Mouse (Mus musculus) liver (tissue): ENCODE data around the gene Nrap.
A peak's percentile ranks its signal among the peaks of the same experiment; 100 is the strongest.
"Not testable (repeated sequence)": the region's sequence is repeated elsewhere in the genome, so short reads cannot be mapped to it uniquely, and the experiment has no call there.

Experiments used
- DNase-seq: peaks from one replicate; pipeline ENCODE4 v3.0.0-alpha.2; 2020; ENCODE audit warnings: mixed read lengths

Nrap gene

DNA sequence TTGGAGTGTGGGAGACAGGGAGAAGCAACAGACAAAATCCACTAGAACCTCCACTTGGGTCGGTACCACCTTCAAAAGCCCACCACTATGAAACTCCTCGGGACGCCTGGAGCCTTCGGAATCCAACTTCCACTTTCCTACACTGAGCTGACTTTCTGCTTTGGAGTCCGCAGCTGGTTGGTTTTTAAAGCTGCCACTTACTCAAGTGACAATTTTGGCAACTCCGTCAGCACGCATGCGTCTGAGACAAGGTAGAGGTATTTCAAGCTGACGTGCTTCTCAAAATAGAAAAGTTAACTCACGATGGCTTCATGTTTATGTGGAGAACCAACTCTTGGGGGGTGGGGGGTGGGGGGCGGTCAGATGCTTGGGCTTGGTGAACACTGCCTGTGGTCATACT, at the start of gene Nrap:
Gene Nrap (minus strand): TSS at position 159 of the 400 bp plus-strand sequence.
- no peak for DNase-seq

DNA sequence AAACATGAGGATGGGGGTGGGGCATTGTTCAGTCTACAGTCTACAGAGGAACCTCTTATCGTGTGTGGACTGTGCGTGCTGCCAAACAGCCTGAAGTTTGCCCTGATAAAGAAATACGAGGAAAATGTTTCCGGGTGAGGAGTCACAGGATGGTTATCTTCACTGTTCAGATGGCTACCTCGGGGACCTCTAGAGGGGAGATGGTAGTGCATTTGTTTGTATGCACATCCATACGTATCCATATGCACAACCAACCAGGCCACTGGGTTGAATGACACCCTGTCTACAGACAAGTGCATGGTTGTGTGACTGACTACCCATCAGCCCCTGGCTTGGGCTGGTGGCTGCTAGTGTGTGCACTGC, 49.2 kb upstream of the Nrap start:
- DNase-seq: peak; percentile 77

DNA sequence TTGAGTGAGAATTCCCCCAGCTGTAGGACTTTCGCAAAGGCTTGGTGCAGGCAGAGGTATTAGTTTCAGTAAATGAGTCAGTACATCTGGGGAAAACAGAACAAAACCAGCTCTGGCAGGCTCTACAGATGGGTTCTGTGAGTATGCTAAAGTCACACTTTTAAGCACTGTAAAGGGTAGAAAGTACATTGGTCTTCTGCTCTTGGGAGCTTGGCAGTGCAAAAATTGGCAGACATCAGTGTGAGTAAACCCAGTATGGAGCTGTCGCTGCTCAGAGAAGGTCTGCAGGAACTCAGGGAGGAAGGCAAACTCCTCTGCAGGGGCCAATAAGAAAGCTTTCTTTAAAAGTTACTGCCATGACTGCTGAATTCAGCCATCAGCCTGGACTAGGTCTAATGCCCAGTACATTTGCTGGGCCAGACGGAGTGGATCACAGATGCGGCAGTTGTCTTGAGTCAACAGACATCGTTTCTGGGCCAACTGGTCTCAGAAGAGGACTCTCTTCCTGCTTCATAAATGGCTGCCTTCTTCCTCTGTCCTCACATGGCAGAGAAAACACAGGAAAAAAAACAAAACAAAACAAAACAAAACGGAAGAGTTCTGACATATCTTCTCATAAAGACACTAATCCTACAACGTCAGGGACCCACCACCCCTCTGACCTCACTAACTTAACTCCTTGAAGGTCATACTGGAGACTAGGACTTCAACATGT, 48.7 kb upstream of the Nrap start:
- no peak for DNase-seq

DNA sequence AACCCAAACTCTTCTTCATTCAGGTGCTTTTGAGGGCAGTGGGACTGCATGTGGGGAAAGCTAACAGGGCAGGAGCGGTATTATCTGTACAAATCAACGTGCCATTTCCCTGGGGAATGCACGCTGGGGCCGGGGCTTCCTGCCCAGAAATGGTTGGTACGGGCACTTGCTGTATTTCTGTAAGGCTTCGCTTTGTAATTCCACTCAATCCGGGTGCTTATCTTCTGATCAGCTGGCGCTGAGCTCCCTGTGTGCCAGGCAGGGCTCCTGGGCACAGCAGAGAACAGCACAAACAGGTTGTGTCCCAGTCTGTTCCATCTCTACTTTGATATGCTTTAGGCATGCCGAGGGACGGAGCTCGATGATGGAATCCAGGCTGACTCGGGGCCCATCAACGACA, 46.5 kb upstream of the Nrap start:
- DNase-seq: no peak

DNA sequence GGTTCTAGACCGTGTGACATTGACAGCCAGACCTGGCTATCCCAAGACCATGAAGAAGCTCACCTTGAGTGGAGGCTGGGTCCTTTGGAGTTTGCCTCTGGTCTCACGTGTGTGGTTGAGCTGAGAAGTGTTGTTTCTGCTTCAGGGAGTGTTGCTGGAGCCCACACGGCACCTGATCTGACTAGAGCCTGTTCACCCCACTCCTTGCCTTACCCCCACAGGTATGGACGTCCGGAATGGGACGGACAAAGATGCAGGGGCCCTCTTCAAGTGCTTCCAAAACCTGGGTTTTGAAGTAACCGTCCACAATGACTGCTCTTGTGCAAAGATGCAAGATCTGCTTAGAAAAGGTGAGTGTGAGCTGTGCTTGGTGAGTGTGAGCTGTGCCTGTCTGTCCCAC, 43.7 kb upstream of the Nrap start:
- no peak for DNase-seq

DNA sequence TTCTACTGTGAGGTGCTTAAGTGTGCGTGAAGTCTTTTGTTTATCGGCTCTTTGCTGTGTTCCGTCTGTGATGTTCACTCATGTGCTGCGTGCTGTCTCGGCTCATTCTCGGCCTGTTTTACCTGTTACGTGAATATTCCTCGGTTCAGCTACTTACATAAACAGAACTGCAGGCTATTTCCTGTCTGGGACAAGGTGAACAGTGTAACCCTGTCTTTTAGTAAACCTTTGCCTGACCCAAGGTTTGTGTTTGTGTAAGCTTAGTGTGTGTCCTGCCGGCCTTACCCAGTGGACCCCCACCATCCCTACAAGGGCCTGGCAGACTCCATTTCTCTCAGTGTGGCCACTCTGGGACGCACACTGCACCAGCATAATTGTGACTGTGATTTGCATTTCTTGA, 42.9 kb upstream of the Nrap start:
- DNase-seq: no peak

- DNase-seq: no peak
Observed at GRCm38 (mm10) chr19:56430369-56430768, 40.5 kb upstream of the Nrap start.

GRCm38 (mm10) chr19:56425492-56425891, 35.7 kb upstream of the Nrap start:
- no peak for DNase-seq

DNA sequence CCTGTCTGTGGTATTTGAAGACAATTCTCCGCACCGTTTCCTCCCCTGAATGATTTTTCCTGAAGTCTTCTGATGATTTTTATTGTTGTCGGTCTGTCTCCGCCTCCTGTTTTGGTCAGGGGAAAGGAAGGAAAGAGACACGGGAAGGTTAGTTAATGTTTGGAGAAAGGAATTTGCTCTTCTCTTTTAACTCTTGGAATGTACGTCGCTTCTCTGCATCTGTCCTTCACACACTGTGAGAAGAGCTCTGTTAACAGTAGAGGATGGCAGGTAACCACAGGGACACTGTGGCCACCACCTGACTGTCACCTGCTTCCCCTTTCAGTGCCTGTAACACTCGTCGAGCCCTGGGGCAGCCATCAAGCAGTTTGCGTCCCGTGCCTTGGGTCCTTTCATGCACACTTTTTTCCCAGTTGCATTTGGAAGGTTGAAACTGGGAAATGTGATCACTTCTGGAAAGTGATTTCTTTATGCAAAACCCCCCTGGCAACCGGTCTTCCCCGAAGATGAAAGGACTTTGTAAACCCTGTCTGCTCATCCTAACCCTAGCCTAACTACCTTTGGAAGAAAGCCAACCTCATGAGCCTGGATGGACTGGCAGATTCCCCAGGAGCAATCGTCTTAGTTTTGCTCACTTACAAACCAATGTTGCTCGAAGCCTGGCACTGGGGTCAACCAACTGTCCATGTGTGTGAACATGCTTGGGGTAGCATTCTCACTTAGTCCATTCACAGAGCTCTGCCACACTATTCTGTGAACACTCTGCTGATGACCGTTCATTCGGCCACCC, 35.0 kb upstream of the Nrap start:
- no peak for DNase-seq

- DNase-seq: no peak
Observed at GRCm38 (mm10) chr19:56423370-56423769, 33.5 kb upstream of the Nrap start.

- peak; percentile 81 for DNase-seq
Observed at GRCm38 (mm10) chr19:56422476-56423338, 32.9 kb upstream of the Nrap start.

DNA sequence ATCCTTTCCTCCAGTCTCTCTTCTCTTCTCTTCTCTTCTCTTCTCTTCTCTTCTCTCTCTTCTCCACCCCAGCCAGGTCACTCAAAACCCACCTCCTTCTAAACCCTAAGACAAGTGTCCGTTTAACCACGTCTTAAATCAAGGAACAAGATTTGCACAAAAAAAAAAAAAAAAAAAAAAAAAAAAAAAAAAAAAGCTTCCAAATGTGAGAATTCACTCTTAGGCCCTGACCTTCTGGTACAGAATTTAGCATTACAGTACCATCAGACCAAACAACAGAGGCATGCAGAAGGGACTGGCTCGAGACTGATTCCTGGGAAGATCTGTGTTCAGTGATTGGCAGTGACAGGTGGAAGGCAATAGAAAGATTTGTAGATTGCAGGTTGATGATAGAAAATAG, 30.5 kb upstream of the Nrap start:
- DNase-seq: no peak

GRCm38 (mm10) chr19:56419452-56419851, 29.6 kb upstream of the Nrap start:
- no peak for DNase-seq

DNA sequence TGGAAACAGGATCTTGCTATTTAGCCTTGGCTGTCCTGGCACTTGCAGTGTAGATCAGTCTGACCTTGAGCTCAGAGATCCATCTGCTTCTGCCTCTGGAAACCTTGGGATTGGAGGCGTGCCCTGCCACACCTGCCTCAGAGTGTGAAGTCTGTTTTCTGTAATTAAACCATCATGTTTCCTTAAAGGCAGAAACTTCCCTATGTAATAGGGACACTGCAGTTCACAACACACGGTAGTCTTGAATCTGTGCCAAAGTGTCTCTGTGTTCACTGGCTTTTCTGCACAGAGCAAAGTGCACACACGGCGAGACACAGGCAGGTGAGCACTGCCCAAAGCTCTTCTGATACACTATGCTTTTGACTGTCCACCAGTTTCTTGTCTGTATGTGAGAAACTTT, 28.6 kb upstream of the Nrap start:
- DNase-seq: no peak

DNA sequence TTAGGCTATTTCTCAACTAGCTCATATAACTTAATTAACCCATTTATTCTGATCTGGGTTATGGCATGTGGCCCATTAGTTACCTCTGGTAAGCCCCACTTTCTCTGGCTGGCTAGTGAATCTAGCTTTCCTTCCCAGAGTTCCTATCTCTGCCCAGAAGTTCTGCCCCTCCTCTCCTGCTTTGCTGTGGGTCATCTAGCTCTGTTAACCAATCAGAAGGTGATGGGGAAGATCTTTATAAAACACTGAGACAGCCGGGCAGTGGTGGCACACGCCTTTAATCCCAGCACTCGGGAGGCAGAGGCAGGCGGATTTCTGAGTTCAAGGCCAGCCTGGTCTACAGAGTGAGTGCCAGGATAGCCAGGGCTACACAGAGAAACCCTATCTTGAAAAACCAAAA, 20.0 kb upstream of the Nrap start:
- not testable (repeated sequence) for DNase-seq

DNA sequence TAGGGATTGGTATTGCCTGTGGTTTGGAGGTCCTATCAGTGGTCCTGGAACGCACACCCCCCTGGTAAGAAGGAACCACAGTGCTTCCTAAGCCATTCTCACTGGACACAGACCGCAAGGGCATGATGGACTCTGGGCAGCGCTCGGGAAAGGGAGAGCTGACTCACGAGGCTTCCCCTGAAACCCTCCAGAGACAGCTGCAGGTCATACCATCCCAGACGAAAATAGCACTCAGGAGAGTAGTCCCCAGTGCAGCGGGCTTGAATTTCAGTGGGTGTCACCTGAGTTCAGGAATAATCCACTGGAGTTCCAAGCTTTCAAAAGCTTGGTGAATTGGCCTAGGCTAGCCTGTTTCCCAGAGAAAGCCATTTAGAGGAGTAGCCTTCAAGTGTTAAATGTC, 16.7 kb upstream of the Nrap start:
- DNase-seq: no peak

DNA sequence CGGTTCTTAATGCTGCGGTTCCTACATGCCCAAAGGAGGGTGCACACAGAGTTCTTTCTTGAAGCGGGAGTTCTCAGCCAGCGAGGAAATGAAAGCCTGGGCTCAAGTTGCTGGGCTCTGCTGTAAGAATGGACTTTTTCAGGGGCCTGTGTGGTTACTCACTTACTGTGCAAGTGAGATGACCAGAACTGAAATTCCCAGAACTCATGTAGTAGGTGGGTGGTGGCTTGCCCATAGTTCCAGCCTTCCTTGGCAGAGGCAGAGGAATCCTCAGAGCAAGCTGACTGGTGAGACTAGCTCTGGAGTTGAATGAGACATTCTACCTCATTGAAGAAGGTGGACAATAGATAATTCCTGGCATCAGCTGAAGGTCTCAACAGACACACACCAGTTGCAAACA, 16.0 kb upstream of the Nrap start:
- no peak for DNase-seq

GRCm38 (mm10) chr19:56401864-56402263, 12.0 kb upstream of the Nrap start:
- DNase-seq: no peak

GRCm38 (mm10) chr19:56400200-56400599, 10.4 kb upstream of the Nrap start:
- DNase-seq: peak; percentile 90

- DNase-seq: no peak
Observed at GRCm38 (mm10) chr19:56398528-56398795, 8.6 kb upstream of the Nrap start.

DNA sequence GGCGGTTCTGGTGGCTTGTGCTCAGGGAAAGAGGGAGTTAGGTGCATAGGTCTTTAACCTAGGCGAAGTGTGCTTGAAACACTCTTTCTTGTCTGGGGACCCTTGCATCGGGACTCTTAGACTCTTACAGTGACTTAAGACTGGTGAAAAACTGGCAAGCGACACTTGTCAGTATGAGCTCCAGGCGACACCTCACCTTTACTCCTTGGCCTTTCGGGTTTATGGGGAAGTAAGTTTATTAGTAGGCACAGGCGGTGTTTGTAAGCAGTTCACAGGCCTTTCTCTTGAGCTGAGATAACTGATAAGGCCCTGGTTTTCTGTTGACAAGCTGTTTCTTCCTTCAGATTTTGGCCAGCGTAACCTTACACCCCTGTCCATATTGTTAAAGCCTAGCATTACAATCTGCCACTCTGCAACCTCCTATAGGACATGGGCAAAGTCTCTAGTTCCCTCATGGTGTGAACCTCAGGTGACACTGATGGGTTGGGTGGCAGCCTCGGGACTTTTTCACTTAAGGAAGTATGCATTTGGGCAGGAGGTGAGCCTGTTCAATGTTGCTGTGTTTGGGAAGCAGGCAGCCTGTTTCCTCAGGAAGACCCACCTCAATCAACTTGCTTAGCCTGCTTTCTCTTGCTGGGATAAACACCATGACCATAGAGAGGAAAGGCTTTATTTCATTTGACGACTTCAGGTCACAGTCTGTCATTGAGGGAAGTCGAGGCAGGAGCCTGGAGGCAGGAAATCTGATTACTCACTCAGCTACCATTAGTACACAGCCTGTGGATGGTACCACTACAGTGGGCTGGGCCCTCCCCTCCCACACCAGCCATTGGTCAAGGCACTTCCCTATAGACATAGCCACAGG, 8.1 kb upstream of the Nrap start:
- no peak for DNase-seq

- DNase-seq: peak; percentile 85
Observed at GRCm38 (mm10) chr19:56396669-56397621, 7.1 kb upstream of the Nrap start, which contains the start of gene Casp7. Gene Casp7, plus strand, starts transcription at chr19:56397129.
